Mouse (Mus musculus) frontal cortex, postnatal 14 days (tissue): ENCODE results near the gene Stam.

Experiments
- DNase-seq, 2 experiments: peaks; one replicate each; pipeline ENCODE4 v3.0.0; 2022; ENCODE audit warnings: low spot score in 2 of 2

Stam gene

DNA sequence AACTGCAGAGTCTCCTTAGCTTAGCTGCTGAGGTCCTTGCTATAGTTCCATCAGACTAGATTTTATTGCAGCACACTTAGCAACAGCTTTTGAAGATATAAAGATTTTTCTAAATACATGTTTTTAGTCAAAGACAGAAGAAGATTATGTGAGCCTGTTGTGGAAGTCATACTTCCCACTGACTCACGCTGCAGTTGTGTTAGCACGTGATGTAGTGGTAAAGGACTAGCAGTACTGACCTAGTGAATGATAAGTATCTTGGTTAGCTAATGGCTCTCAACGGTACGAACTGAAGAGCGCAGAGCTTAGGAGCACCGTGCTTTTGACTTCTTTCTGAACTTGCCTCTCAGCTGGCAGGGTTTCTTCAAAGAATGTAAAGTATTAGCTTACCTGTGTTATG is 52.5 kb downstream of the Stam start:
- DNase-seq: no peak

DNA sequence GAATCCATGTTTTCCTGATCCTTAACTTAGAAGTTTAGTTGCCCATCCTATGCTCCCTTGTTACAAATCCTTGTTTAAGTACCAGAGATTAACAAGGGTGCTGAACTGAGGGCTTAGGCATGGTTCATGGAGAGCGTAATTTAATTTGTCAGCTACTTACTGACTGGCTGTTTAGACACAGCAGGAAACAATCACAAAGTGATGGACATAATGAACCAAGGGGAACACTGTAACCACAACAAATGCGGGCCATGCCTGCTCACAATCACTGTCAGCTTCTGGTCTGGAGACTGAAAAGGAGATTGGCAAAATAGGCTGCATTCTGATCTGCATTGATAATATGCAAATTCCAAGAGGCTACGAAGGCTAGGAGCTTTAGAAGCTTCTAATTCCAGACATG is 53.7 kb downstream of the Stam start:
- no peak for DNase-seq

DNA sequence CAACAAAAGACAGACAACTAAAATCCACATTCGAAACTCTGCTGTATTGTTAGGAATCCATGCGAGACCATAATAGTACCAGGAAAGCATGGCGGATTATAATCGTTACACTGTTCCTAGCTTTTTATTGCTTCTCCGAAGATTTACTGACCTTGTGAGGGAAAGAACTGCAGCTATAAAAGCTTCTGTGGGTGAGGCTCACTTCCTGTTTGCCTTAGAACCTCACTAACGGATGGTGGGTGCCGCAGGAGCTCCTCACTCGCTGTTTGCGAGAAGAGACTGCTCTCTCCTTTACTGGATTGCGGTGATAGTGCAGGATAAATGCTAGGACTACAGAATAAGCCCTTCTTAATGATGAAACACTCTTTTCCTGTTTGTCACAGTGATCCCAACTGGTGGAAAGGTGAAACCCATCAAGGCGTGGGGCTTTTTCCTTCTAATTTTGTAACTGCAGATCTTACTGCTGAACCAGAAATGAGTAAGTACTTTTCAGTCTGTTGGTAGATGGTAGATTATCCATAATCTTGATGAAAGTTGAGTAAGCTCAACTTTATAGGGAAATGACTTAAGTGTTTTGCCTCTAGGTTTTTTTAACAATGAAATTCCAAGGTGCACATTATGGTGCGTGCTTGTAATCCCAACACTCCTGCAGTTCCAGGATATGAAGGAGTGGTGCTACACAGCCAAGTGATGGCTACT is 56.9 kb downstream of the Stam start:
- no peak for DNase-seq

DNA sequence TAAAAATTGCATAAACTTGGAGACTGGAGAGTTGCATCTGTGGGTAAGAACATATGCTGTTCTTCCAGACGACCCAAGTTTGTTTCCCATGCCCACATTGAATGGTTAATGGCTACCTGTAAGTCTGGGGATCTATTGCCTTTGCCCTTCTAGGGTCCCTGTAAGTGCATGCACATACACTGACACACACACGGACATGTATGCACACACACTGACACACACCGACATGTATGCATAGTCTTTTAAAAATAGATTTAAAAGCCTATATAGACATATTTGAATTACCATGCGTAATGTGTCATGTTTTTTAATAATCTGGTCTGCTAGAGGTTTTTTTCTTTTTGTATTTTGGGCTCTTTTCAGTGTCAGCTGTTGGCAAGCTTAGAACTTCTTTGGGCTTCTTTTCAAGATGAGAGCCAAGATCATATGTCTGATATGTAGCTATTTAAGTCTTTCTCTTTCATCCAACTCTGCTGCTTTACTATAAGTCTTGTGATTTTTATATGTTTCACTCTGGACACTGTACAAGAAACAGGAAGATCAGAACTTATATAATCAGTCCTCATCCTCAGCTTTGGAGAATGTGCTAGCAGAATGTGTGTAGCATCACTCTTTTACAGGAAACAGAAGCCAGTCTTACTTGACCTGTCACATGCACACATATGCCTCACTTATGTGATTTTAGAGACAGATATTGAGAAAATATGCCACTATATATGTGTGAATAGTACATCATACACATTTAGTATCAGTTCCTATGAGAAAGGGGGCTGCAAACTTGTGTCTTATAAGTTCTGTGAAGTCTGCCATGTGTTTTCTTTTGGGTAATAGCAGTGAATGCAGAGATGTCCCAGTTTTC is 58.8 kb downstream of the Stam start:
- no peak for DNase-seq

DNA sequence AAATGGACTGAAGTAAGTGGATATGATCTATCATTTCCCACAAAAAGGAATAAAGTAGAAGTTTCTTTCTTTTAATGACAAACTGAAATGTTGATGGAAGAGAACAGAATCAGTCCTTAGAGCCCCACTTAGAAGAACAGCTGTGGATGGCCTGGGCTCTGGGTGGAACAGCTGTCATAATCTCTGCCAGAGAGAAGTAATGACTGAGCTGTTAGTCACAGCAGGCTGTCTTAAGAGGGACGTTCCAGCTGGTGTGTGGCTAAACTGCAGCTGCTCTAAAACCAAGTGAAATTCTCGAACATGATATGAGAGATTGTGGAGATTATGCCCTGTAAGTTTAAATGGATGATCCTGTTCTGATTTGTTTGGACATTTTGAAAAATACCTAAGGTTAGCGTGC is 63.0 kb downstream of the Stam start:
- DNase-seq: no peak

DNA sequence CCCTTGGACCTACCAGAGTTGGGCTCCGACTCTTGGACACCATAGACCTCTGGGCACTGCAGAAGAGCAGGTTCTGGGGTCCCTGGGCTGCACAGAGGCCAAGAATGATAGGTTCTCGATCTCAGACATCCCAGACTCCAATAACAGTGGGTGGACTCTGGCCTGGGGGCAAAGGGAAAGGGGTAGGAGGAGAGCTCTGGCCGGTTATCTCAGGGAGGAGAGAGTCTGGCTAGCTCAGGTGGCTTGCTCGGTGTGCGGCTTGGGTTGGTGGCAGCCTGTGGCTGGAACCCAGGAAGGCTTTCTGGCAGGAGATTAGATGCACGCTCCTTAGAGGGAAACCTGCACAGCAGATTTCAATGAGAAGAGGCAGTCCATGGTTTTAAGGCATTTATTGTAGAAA is 65.7 kb downstream of the Stam start:
- no peak for DNase-seq

DNA sequence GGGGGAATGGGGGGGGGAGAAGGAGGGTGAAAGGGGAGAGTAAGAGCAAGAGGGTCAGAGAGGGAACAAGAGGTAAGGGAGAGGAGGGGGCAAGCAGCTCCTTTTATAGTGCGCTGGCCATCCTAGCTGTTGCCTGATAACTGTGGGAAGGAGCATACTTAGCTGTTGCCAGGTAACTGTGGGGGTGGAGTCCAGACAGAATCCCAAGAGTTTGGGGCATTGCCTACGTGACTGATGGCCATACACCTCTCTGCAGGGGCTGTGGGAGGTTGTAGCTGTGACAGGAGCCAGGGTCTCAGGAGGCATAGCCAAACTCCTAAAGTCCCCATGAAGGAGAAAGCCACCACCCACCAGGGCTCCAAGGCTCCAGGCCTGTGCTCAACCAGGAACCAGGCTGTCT is 66.1 kb downstream of the Stam start:
- DNase-seq: no peak

DNA sequence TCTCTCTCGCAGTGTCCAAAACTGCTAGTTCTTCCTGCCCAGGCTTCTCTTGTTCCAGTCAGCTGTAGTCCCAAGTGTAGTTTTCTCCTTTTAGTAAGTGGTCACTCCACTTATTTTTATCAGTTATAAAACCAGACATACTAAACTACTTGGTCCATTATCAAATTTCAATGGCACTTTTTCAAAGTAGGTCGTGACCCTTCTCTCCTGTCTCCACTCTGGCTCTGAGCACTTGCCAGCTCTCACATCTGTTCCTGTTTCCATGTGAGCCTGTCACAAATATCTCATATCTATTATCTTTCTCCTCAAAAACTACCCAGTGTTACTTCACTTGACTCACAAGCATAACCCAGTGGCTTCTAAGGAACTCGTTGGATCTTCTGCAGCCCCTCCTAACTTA is 71.4 kb downstream of the Stam start:
- no peak for DNase-seq

DNA sequence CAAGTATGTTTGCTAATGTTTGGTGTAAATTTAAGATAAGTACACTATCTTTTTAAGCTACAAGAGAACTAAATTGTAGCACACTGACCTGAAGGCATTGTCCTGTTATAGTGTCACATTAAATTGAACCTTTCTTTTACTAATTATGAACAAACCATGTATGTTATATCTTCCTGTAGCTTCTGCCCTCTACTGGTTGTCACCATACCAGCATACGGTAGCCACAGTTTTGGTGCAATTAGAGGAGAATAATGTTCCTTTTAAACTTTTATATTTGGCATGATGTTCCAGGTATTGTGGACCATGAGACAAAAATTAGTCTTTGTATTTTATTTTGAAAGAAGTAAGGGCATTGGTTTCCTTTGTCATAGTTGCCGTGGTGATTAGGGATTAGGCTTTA is 73.0 kb downstream of the Stam start:
- no peak for DNase-seq

DNA sequence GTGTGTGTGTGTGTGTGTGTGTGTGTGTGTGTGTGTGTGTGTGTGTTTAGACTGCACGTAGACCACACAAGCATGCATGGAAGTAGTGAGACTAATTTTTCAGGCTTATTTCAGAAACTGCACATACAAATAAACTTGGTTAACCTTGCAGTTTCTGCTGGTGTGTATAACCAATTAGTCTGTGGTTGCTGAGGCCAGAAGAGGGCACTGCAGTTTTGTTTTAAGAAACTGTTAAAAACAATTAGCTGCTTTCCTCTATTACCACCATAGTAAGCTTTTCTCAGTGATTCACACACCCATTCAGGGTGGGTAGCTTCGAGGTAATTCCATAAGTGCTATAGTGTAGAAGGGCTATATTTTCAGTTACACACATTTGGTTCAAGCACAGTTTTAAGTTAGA is 76.9 kb downstream of the Stam start:
- no peak for DNase-seq

DNA sequence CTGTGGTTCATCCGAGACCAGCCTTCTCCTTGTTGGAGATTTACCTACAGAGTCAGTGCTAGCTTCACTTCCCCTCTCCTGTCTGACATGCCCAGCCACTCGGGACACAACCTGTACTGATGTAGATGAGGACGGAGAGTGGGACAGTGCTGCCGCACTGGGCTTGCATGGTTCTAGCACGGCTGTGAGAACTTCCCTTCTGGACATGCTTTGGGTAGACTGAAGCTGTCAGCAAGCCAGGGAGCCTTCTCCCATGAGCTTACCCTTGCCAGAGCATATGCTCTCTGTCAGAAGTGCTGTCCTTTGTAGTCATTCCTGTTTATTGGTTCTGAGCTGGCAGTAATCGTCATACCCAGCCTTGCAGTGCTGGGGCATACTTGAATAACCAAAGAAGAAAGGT is 78.0 kb downstream of the Stam start:
- no peak for DNase-seq

DNA sequence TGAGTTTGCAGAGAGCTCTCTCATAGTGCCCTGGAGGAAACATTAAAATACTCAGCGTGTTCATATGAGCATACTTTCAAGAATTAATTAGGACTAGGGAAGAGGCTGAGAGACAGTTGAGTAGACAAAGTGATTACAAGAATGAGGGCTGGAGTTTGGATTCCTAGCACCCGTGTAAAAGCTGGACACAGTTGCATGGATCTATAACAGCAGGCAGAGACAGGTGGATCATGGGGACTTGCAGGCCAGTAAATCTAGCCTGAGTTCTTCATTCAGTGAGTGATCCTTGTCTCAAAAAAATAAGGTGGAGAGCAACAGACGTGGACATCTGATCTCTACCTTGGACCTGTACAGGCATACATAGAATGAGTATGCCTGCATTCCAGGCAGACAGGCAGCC is 85.1 kb downstream of the Stam start:
- DNase-seq: no peak

DNA sequence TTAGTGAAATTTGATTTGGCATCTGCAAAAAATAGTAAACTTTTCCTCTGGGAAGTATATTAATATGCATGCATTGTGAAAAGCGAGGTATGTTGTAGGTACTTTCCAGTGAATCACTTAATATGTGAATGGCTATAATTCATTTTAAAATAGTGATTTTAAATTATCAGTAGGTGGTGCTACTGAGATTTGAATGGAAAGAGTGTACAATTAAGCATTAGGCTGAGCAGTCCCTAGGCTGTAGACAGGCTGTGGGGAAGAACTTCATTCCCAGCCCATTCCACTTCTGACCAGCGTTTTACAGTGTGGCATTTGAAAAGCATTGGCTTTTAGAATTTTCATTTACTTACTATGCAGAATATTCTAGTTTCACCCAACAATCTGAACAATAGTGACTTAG is 85.9 kb downstream of the Stam start:
- DNase-seq: no peak

DNA sequence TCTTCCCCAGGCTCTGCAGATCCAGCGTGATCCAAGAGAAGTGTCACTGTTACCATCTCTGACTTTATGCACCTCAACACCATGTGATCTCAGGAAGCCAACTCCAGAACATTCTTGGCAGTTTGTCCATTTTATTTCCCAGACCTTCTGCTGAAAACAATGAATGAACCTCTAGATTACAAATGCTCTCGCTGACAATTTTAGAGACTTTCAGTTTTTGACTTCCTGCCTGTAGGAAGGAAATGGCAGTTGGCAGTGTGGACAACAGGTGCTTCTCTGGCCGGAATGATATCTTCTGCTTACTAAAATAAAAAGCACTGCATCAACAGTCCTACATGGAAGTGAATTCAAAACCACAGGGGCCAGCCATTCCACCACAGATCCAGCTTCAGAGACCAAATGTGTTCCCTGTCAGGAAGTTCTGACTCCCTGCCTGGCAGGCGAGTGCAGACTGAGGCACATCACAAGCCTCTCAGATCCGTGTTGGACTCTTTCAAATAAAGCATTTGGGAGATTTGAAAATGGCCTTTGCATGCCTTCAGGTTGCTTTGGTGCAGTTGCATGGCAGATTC is 90.6 kb downstream of the Stam start:
- no peak for DNase-seq

DNA sequence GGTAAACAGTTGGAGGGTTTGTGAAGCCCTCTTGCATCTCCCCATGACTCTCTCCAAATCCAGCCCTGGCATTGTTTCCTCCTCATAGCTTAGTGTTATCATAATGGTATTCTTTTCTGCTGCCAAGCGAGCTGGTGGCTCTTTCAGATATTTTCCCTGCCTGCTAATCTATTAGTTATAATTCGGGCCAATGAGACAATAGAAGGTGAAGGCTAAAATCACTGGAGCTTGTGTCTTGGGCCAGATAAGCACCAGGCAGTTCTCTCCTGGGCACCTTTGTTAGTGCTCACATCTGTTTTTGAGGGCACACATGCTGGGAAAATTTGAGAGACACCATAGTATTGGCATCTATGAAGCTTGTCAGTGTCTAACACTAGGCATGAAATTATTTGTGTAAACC is 91.2 kb downstream of the Stam start:
- DNase-seq: no peak

DNA sequence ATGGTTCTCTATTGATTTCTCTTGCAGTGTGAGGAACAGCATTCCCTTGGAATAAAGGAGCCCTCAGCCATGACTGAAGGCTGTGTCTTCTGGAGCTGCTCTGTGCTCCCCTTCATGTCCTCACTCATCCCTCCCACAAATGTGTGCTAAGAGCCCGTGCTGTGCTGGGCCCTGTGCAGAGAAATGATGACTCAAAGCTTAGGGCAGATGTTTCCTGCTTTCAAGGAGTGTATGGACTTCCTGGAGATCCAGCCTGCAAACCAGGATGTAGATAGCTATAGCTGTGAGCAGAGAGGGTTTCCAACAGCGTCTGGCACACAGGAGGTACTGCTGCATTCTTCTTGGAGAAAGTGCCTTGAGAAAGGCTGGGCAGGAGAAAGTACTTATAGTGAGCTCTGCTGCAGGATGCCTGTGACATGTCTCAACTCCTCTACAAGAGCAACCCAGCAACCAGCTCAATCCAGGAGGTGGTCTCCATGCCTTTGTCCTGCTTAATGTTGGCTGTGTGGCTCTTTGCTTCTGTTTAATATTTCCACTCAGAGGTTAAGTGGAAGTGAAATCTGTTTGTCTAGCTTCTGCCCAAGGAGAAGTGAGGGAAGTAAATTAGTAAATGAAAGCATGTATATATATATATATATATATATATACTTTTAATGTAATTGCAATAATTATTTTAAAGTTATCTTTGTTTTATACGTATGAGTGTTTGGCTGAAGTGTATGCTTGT is 91.9 kb downstream of the Stam start:
- no peak for DNase-seq

DNA sequence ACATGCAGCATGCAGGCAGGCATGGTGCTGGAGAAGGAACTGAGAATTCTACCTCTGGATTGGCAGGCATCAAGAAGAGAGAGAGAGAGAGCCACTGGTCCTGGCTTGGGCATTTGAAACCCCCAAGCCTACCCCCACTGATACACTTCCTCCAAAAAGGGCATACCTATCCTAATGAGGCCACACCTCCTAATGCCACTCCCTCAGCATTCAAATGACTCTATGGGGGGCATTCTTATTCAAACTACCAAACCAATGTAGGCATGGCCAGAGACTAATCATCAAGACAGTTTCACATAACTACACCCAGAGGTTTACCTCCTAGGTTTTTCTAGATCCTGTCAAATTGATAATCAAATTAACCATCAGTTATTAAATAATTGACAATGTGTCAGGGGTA is 93.8 kb downstream of the Stam start:
- no peak for DNase-seq

DNA sequence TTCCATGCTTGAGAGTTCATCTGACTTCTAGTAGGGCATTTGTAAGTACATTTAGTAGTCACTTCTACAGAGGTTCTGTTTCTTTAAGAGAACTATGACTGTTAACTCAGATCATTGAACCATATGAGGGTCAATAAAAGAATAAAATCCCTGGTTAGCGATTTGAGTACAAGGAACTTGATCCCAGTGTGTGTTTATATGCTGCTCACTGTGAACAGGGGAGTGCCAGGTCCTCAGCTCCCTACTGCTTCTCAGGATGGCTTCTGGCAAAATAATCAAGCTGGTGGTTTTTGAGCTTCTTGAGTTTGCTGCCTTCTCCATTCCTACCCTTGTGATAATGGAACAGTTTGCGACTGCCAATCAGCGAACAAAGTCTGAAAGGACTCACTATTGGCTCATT is 100.4 kb downstream of the Stam start, which contains the start of gene Tmem236:
TSS of gene Tmem236 (plus strand) at position 190 of the 400 bp plus-strand sequence.
- no peak for DNase-seq

DNA sequence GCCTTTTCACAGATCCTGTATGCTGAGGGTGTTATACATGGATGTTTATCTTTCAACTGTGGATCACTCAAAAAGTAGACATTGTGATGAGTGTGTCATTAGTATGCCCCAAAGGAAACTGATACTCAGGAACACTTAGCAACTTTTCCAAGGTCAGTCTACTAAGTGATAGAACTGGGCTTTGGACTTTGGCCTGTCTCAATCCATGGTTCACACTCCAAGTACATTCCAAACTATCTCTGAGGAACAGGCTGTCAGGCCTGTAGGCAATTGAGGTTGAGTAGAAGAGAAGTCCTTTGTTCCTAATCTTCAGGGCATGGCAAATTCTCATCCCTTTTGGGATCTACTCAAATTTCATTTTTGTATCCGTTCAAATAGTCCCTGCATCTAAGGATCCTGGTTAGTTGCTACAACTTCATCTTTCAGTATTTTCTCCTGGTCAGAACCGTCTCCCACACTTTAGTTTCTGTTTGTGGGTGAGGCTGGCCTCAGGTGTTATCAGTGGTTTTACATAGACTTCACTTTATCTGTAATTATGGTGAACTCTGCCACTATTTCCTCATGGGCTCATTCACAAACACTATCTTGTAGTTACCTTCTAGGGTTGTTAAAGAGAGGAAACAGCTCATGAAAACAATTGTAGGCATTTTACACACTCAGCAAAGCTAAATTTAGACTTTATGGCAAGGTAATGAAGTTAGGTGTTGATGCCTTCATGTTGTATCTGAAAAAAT is 102.7 kb downstream of the Stam start:
- DNase-seq: no peak

DNA sequence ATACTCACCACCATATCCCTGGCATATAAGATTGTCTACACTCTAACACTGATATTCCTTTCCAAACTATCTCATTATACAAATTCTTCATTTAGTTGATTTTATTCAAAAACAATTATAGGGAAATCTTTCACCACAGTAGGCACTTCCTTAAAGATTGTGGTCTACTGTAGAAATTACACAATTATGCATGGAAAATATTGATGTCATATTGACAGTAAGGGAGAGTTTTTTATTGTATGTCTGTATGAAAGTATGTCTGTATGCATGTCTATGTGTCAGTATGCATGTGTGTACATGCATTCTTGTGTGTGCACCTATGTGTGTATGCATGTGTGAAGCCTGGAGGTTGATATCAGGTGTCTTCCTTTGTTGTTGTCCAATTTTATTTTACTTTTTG is 110.5 kb downstream of the Stam start:
- no peak for DNase-seq

DNA sequence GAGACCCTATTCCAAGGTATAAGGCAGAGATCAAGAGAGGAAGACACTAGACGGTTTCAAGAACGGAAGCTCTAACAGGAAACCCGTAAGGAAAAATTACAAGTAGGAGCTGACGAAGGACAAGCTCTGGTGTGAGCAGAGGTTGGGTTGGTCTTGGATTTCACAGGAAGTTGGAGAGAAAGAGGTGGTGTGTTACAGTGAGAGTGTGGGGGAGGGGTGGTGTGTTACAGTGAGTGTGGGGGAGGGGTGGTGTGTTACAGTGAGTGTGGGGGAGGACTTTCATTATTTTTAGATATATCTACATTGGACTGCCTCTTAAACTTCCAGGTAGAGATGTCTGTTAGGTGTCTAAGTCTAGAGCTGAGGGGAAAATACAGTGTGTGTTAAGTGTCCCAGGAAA is 116.8 kb downstream of the Stam start:
- DNase-seq: no peak

DNA sequence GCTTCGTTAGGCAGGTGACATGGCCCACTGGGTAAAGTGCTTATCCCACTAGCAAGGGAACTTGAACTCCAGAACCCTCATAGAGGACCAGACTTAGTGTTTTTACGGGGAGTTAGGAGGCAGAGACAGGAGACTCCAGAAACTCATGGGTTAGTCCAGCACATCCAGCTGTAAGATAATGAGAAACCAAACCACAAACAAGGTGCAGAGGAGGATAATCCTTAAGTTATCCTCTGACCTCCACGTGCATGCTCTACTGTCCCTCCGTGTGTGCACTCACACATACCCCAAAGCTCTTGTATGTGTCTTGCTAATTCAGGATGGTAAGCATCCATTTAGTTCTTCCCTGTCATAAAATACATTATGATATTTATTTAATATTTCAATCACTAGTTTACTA is 117.7 kb downstream of the Stam start:
- no peak for DNase-seq
